Mouse (Mus musculus): ENCODE measurements around the gene Rad51c. TPM values are rescaled to one million over a fixed set of nuclear protein-coding genes. Genes with fewer than 3 reads are reported as not detected.
A peak's percentile ranks its signal among the peaks of the same experiment; 100 is the strongest.
"Not testable (repeated sequence)": the region's sequence is repeated elsewhere in the genome, so short reads cannot be mapped to it uniquely, and the experiment has no call there.

The Rad51c gene
- polyA plus RNA-seq (2012; rRNA removed) = 0.66 and 1.1 TPM in 2 replicates

DNA sequence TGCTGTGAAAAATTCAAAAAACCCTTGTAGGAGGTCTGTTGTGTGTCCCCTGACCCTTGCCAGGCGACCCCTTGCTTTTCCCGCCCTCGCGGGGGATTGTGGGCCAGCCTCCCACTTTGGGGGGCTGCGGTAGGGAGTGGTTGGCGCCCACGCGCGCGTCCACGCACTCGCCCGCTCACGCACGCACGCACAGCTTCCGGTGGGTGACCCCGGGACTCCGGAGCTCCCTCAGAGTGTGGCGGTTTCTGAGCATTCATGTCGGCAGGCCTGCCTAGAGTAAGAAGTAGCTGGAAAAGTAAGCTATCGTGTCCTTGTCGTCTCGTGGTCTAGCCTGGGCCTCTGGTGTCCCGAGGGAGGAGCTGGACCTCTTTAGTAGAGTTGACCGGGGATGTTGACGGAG lies at the start of gene Rad51c, which contains the start of gene Tex14:
Gene Rad51c, minus strand, starts transcription at position 79 of the 400 bp plus-strand sequence.
Gene Tex14, plus strand, starts transcription at position 190 of the 400 bp plus-strand sequence.
- DNase-seq (ENCODE audit: low read depth) = no peak

DNA sequence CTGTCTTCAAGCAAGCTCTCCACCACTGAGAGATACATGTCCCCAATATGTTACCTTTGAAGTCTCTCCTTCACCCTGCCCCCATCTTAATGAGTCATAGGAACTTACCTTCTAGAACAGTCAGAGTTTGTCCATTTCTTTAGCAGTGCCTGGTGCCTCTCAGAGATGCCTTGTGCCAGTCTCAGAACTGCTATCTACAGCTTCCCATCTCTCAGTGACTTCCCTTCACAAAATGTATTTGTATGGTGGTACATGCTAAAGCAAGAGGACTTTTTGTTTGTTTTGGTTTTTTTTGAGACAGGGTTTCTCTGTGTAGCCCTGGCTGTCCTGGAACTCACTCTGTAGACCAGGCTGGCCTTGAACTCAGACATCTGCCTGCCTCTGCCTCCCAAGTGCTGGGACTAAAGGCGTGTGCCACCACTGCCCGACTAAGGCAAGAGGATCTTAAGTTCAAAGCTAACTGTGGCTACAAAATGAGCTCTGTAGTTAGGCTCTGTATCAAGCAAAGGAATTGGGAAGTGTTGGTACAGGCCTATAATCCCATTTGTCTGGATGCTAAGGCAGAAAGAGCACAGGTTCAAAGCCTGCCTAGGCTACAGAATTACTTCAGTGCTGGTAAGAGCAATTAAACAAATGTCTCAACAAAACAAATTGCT lies 49.4 kb upstream of the Rad51c start:
- no peak for DNase-seq (ENCODE audit: low read depth)

- no peak for DNase-seq (ENCODE audit: low read depth)
Measured at GRCm38 (mm10) chr11:87453216-87454034, 48.7 kb upstream of the Rad51c start.

- DNase-seq (ENCODE audit: low read depth) = not testable (repeated sequence)
Measured at GRCm38 (mm10) chr11:87452779-87453178, 48.0 kb upstream of the Rad51c start.

GRCm38 (mm10) chr11:87449847-87450246 lies 45.1 kb upstream of the Rad51c start:
- DNase-seq (ENCODE audit: low read depth) = not testable (repeated sequence)

DNA sequence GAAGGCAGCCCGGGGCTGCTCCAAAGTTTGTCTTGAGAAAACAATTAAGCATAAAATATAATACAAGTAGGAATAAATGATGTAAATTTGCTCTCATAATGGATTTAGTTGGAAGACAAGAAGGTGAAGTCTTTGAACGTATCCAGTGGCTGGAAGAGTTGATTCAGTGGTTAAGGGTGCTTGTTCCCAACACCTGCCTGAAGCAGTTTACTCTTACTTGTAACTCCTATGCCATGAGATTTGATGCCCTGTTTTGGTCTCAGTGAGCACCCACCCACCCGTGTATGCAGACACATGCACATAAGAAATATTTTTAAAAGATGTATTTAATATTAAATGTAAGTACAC lies 44.4 kb upstream of the Rad51c start:
- DNase-seq (ENCODE audit: low read depth) = no peak

GRCm38 (mm10) chr11:87448476-87449199 lies 43.9 kb upstream of the Rad51c start:
- peak; percentile 69 for DNase-seq (ENCODE audit: low read depth)

DNA sequence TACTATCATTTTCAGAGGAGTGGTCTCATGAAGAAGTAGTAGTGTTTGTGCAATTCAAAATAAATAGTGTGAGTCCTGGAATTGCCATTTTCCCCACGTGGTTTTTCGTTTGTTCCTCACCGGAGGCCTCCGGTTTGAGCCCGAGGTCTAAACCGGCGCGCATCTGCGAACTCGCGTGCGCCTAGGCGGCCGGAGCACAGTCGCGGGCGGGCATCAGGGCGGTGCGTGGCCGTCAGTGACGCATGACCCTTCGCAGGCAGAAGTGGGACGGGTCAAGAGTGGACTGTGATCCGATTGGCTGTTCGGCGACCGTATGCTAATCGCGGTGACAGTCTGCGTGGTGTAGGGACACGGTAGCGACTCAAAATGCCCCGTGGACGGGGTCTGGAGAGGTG lies 43.3 kb upstream of the Rad51c start:
- DNase-seq (ENCODE audit: low read depth) = not testable (repeated sequence)

GRCm38 (mm10) chr11:87447429-87447828 lies 42.7 kb upstream of the Rad51c start:
- no peak for DNase-seq (ENCODE audit: low read depth)

DNA sequence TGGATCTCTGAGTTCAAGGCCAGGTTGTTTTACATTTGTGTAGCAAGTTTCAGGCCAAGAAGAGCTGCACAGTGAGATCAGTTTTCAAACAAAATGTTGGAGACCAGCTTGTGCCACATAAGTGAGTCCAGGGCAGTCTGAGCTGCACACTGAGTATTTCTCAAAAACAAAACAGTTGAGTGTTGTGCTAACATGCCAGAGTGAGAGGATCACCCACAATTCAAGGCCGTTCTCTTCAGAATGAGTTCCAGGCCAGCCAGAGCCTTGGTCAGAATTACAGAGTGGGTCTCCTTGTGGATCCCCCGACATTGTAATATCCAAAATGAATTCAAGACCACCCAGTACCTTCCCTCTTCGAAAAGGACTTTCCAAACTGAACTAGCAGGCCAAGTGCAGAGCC lies 41.4 kb upstream of the Rad51c start:
- DNase-seq (ENCODE audit: low read depth) = no peak

- not testable (repeated sequence) for DNase-seq (ENCODE audit: low read depth)
Measured at GRCm38 (mm10) chr11:87445593-87445992, 40.8 kb upstream of the Rad51c start.

- DNase-seq (ENCODE audit: low read depth) = no peak
Measured at GRCm38 (mm10) chr11:87444735-87445428, 40.1 kb upstream of the Rad51c start.

- not testable (repeated sequence) for DNase-seq (ENCODE audit: low read depth)
Measured at GRCm38 (mm10) chr11:87444056-87444455, 39.3 kb upstream of the Rad51c start.

DNA sequence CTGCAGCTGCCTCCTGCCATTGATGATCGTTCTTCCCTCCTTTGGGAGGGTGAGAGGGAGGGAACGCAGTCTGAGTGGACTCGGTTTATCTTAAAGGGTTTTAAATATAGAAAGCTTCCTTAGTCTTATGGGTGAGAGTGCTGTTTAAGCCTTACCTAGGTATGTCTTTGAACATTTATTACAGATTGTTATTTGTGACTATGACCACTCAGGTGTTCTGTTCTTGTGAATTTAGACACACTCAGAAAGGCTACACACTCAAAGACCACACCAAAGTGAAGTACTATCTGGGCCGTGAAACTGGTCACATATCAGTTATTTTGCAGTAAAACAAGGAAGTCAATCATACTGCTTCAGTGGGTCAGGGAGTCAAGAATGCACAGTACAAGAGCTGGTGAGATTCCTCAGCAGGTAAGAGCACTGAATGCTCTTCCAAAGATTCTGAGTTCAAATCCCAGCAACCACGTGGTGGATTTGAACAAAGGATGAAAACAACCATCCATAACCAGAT lies 38.7 kb upstream of the Rad51c start:
- DNase-seq (ENCODE audit: low read depth) = no peak

DNA sequence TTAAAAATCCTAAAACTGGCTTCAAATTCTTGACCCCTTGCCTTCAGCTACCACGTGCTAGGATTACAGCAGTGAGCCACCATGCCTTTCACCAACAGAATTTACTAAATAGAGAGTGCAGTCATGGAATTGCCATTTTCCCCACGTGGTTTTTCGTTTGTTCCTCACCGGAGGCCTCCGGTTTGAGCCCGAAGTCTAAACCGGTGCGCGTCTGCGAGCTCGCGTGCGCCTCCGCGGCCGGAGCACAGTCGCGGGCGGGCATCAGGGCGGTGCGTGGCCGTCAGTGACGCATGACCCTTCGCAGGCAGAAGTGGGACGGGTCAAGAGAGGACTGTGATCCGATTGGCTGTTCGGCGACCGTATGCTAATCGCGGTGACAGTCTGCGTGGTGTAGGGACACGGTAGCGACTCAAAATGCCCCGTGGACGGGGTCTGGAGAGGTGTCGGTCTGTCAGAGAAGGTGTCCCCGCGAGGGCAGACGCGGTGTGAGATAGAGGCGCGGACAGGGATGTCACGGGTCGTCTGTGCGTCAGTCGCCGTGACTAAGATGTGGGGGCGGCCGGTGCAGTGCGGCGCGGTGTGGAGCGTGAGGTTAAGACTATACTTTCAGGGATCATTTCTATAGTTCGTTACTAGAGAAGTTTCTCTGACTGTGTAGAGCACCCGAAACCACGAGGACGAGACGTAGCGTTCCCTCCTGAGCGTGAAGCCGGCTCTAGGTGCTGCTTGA lies 38.1 kb upstream of the Rad51c start:
- DNase-seq (ENCODE audit: low read depth) = not testable (repeated sequence)

GRCm38 (mm10) chr11:87439796-87440420 lies 35.2 kb upstream of the Rad51c start:
- DNase-seq (ENCODE audit: low read depth) = no peak

DNA sequence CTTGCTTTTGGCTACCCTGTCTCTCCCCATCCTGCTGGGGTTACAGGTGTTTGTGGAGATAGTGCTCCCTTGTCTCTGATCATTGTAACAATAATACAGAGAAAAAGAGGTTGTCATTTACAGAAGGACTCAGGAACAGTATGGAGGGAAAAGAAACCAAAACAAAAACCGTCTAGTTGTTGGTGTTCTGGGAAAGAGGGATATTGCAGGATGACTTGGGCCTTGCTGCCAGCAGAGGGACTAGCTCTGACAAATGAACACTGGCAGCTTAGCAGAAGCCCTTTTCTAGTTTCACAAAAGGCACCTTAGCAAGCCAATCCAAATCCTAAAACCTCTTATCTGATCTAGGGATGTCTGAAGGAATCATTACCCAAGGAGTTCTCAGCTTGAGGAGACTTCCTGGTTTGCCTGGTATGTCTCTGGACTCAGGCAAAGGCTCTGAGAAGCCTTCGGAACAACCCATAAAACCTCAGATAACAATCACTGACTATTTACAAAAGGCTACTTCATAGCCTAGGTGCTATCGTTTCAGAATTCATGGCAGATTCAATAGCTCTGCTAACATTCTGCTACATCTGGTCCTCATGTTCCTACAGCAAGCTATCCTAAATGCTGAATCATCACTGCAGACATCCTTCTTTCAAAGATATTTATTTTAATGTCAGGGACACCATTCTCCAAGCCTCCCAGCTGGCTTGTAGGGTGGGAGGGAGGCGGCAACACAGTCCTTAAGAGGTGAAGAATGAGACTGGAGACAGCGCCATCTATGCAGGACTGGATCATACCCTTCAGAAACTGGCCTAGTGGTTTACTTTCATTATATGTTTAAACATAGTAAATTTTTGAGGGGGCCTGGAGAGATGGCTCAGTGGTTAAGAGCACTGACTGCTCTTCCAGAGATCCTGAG lies 31.8 kb upstream of the Rad51c start:
- DNase-seq (ENCODE audit: low read depth) = no peak

- DNase-seq (ENCODE audit: low read depth) = not testable (repeated sequence)
Measured at GRCm38 (mm10) chr11:87435107-87435506, 30.4 kb upstream of the Rad51c start.

- no peak for DNase-seq (ENCODE audit: low read depth)
Measured at GRCm38 (mm10) chr11:87432933-87433669, 28.3 kb upstream of the Rad51c start.

All from gonadal fat pad, adult 2 months (tissue).